Mouse (Mus musculus) C2C12 (cell line): ENCODE measurements around the gene Phactr1.

ENCODE experiments used
- CEBPB ChIP-seq: IDR thresholded peaks from one replicate; pipeline ENCODE4 v1.6.1; 2011; ENCODE audit warnings: low read depth, mild to moderate bottlenecking, control low read depth, moderate library complexity
- CTCF ChIP-seq: IDR thresholded peaks from one replicate; pipeline ENCODE4 v1.5.1; 2011; ENCODE audit not compliant: control insufficient read depth, insufficient read depth, insufficient read length
- FOSL1 ChIP-seq: IDR thresholded peaks from one replicate; pipeline ENCODE4 v1.8.0; 2011; ENCODE audit warnings: mild to moderate bottlenecking, low read length; ENCODE audit not compliant: poor library complexity, insufficient read depth, severe bottlenecking
- MAX ChIP-seq: IDR thresholded peaks from one replicate; pipeline ENCODE4 v1.6.1; 2011; ENCODE audit warnings: mild to moderate bottlenecking, control low read depth
- MYOD1 ChIP-seq: IDR thresholded peaks from one replicate; pipeline ENCODE4 v1.6.1; 2011; ENCODE audit warnings: low read depth; ENCODE audit not compliant: control insufficient read depth, insufficient read length
- MYOG ChIP-seq: IDR thresholded peaks from one replicate; pipeline ENCODE4 v1.6.1; 2011; ENCODE audit not compliant: control insufficient read depth, insufficient read length; ENCODE audit errors: extremely low read depth
- USF1 ChIP-seq: IDR thresholded peaks from one replicate; pipeline ENCODE4 v1.6.1; 2011; ENCODE audit warnings: low read depth, mild to moderate bottlenecking, control low read depth, moderate library complexity

DNA sequence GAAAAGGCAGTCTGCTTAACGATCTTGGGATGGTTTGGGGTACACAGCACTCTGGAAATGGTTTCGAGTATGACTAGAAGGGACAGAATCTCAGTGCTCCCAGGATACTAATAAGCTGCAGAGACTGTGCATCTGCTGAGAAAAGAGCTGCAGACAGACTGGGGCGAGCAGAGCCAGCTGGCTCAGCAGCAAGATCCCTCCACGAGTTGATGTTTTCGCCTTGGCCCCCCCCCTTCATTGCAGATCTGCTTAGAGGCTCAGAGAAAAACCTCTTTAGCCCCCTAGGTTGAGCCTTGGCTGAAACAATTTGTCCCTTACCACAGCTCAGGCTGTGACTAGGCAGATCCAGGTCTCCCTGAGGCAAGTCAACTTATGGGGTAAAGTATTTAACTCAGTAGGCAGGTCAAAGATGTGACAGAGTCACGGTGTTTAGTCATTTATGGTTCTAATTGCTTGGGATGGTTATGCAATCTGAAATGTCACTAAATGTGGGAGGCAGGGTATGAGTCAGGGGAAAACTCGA, 45.3 kb downstream of the Phactr1 start:
- no peak for TF ChIP-seq CTCF
- TF ChIP-seq CEBPB, result no peak
- TF ChIP-seq FOSL1, result no peak
- no peak for TF ChIP-seq MAX
- TF ChIP-seq MYOG, result no peak
- TF ChIP-seq MYOD1, result no peak
- TF ChIP-seq USF1, result no peak
